Mouse (Mus musculus) bone marrow, adult 2 months (tissue): ENCODE measurements around the gene Auts2.

Source experiments
- CTCF ChIP-seq: fragments of 200-500 bp; IDR thresholded peaks from 2 replicates; pipeline ENCODE4 v1.5.1; 2011; ENCODE audit warnings: low read length, control low read depth; ENCODE audit not compliant: control insufficient read depth, insufficient read depth
- POLR2A ChIP-seq: fragments of 200-500 bp; IDR thresholded peaks from 2 replicates; pipeline ENCODE4 v1.6.1; 2011; ENCODE audit warnings: low read depth, mild to moderate bottlenecking, control low read depth, low read length, borderline replicate concordance; ENCODE audit not compliant: control insufficient read depth

DNA sequence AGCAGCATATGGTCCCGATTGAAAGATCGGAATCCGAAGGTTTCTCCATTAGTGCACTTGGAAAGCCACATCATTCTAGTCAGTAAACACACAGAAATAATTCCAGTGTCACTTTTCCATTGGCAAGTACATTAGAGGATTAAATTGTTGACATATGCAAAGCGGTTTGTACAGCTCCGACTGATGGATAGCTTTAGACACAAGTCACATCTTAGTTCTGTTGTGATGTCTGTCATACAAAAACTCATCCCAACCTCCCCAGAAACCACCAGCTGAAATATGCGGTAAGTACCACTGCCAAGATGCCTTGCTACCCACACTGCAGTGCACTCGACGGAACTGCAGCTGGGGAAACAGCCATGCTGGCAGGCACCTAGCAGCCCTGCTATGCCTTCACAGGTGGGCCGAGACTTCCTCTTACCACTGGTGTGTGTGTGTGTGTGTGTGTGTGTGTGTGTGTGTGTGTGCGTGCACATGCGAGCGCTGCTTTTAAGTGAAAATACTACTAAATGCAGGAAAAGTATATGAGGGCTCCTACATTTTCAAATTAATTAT lies 322.7 kb downstream of the Auts2 start:
- TF ChIP-seq POLR2A (no peak), CTCF (no peak)
